Mouse (Mus musculus) MEL (cell line): ENCODE results near the gene Trpt1. TPM values are rescaled to one million over a fixed set of nuclear protein-coding genes. Genes with fewer than 3 reads are reported as not detected.
A peak's percentile ranks its signal among the peaks of the same experiment; 100 is the strongest.

Experiments
- DNase-seq: peaks from one replicate; pipeline ENCODE4 v3.0.0; 2011; ENCODE audit warnings: low read depth, low spot score
- H3K27ac ChIP-seq: 2 replicates; pipeline ENCODE4 v1.5.1; 2012; ENCODE audit warnings: low read depth, mild to moderate bottlenecking, control low read depth, low read length, moderate library complexity; ENCODE audit not compliant: control insufficient read depth
- H3K27me3 ChIP-seq, 2 experiments: fragments of 150-350 bp in 1 of 2; sonication (generic) in 1 of 2; 2 replicates each; pipeline ENCODE4 v1.6.1; 2012; ENCODE audit warnings: low read length in 2 of 2, mild to moderate bottlenecking in 2 of 2, improper control_type of control experiment in 1 of 2, moderate library complexity in 1 of 2; ENCODE audit not compliant: insufficient read depth in 2 of 2, control insufficient read depth in 1 of 2
- H3K36me3 ChIP-seq, 2 experiments: 2 replicates each; pipeline ENCODE4 v1.6.1; 2012 to 2014; ENCODE audit warnings: low read length in 2 of 2, improper control_type of control experiment in 1 of 2, inconsistent platforms in 1 of 2, mild to moderate bottlenecking in 1 of 2; ENCODE audit not compliant: insufficient read depth in 2 of 2, control insufficient read depth in 1 of 2
- H3K4me1 ChIP-seq, 2 experiments: fragments of 150-350 bp in 1 of 2; sonication (generic) in 1 of 2; 2 replicates each; pipeline ENCODE4 v1.6.1; 2012; ENCODE audit warnings: low read length in 2 of 2, improper control_type of control experiment in 1 of 2, mild to moderate bottlenecking in 1 of 2; ENCODE audit not compliant: insufficient read depth in 2 of 2, control insufficient read depth in 1 of 2
- H3K4me3 ChIP-seq, 2 experiments: fragments of 150-350 bp in 1 of 2; sonication (generic) in 1 of 2; 2 replicates each; pipeline ENCODE4 v1.5.1; 2012; ENCODE audit warnings: low read depth in 2 of 2, low read length in 2 of 2, mild to moderate bottlenecking in 2 of 2, moderate library complexity in 2 of 2, control low read depth in 1 of 2, improper control_type of control experiment in 1 of 2; ENCODE audit not compliant: control insufficient read depth in 1 of 2, insufficient read depth in 1 of 2
- H3K79me2 ChIP-seq: 2 replicates; pipeline ENCODE4 v1.6.1; 2012; ENCODE audit warnings: mild to moderate bottlenecking, low read length, moderate library complexity; ENCODE audit not compliant: control insufficient read depth, poor library complexity, insufficient read depth
- H3K9ac ChIP-seq: 2 replicates; pipeline ENCODE4 v1.6.1; 2012; ENCODE audit warnings: low read depth, mild to moderate bottlenecking, control low read depth, low read length, moderate library complexity; ENCODE audit not compliant: control insufficient read depth, poor library complexity, severe bottlenecking
- H3K9me3 ChIP-seq: fragments of 150-350 bp; sonication (generic); replicated peaks from 2 replicates; pipeline ENCODE4 v1.6.1; 2012; ENCODE audit warnings: mild to moderate bottlenecking, low read length, improper control_type of control experiment, moderate library complexity; ENCODE audit not compliant: insufficient read depth
- CHD1 ChIP-seq: IDR thresholded peaks from 2 replicates; pipeline ENCODE4 v1.6.1; 2012; ENCODE audit warnings: low read depth, mild to moderate bottlenecking, inconsistent platforms, low read length, improper control_type of control experiment
- CHD2 ChIP-seq: IDR thresholded peaks from 2 replicates; pipeline ENCODE4 v1.6.1; 2011; ENCODE audit warnings: low read length, improper control_type of control experiment
- E2F4 ChIP-seq: IDR thresholded peaks from 2 replicates; pipeline ENCODE4 v1.6.1; 2011; ENCODE audit warnings: low read depth, low read length, improper control_type of control experiment, borderline replicate concordance
- ELF1 ChIP-seq: IDR thresholded peaks from 2 replicates; pipeline ENCODE4 v1.6.1; 2014; ENCODE audit warnings: low read depth, mild to moderate bottlenecking, inconsistent platforms, low read length, improper control_type of control experiment, moderate library complexity
- ETS1 ChIP-seq: IDR thresholded peaks from 2 replicates; pipeline ENCODE4 v1.6.1; 2012; ENCODE audit warnings: low read depth, mild to moderate bottlenecking, inconsistent platforms, low read length, improper control_type of control experiment, moderate library complexity
- GATA1 ChIP-seq: IDR thresholded peaks from 2 replicates; pipeline ENCODE4 v1.6.1; 2011; ENCODE audit warnings: low read depth, low read length, improper control_type of control experiment
- JUND ChIP-seq: IDR thresholded peaks from 2 replicates; pipeline ENCODE4 v1.6.1; 2011; ENCODE audit warnings: low read depth, mild to moderate bottlenecking, improper control_type of control experiment, low read length
- KAT2A ChIP-seq: conservative IDR thresholded peaks from 2 replicates; pipeline ENCODE4 v1.6.1; 2012; ENCODE audit warnings: low read depth, low read length, improper control_type of control experiment, inconsistent platforms
- MAZ ChIP-seq: IDR thresholded peaks from 2 replicates; pipeline ENCODE4 v1.6.1; 2012; ENCODE audit warnings: low read depth, mild to moderate bottlenecking, inconsistent platforms, low read length, improper control_type of control experiment
- MXI1 ChIP-seq: IDR thresholded peaks from 2 replicates; pipeline ENCODE4 v1.6.1; 2011; ENCODE audit warnings: mild to moderate bottlenecking, low read depth, low read length, improper control_type of control experiment
- NELFE ChIP-seq: IDR thresholded peaks from 2 replicates; pipeline ENCODE4 v1.6.1; 2011; ENCODE audit warnings: low read depth, low read length, improper control_type of control experiment
- NRF1 ChIP-seq: IDR thresholded peaks from 2 replicates; pipeline ENCODE4 v1.6.1; 2014; ENCODE audit warnings: low read depth, mild to moderate bottlenecking, inconsistent platforms, low read length, improper control_type of control experiment, moderate library complexity; ENCODE audit not compliant: poor library complexity, insufficient read depth, severe bottlenecking
- RAD21 ChIP-seq: IDR thresholded peaks from 2 replicates; pipeline ENCODE4 v1.6.1; 2011; ENCODE audit warnings: mild to moderate bottlenecking, low read depth, low read length, improper control_type of control experiment
- TCF12 ChIP-seq: IDR thresholded peaks from 2 replicates; pipeline ENCODE4 v1.6.1; 2014; ENCODE audit warnings: low read depth, mild to moderate bottlenecking, inconsistent platforms, low read length, improper control_type of control experiment, moderate library complexity
- USF2 ChIP-seq, 2 experiments: IDR thresholded peaks; 2 replicates each; pipeline ENCODE4 v1.6.1; 2011 to 2012; ENCODE audit warnings: improper control_type of control experiment in 2 of 2, low read length in 2 of 2, borderline replicate concordance in 1 of 2, inconsistent platforms in 1 of 2, low read depth in 1 of 2, mild to moderate bottlenecking in 1 of 2; ENCODE audit not compliant: insufficient read depth in 1 of 2
- ZC3H11A ChIP-seq: IDR thresholded peaks from 2 replicates; pipeline ENCODE4 v1.6.1; 2012; ENCODE audit warnings: low read depth, mild to moderate bottlenecking, inconsistent platforms, low read length, improper control_type of control experiment
- ZKSCAN1 ChIP-seq: IDR thresholded peaks from 2 replicates; pipeline ENCODE4 v1.6.1; 2012; ENCODE audit warnings: low read depth, mild to moderate bottlenecking, inconsistent platforms, low read length, improper control_type of control experiment, moderate library complexity
- polyA plus RNA-seq, 2 experiments: library from polyadenylated mRNA; stranded (reverse) in 1 of 2; unstranded in 1 of 2; fragments of >175 nt in 1 of 2; fragments of >200 nt in 1 of 2; gene quantifications; 2 replicates each; pipeline versions ENCODE4 v1.2.1 to v1.2.4; 2012; ENCODE audit warnings: low replicate concordance in 2 of 2, low read depth in 1 of 2; ENCODE audit not compliant: insufficient read length in 2 of 2, insufficient read depth in 1 of 2, missing spikeins in 1 of 2
- total RNA-seq: library from RNA; depleted of rRNA; stranded (reverse); fragments of 300-350 nt; gene quantifications from 2 replicates; pipeline ENCODE4 v1.2.3, GENCODE M21; 2012

The Trpt1 gene
- total and polyA plus RNA-seq, 3 experiments: 1.8 to 2.3 TPM; not detected in 1

- TF ChIP-seq CHD1 (0 out of 2 replicates have a peak, but pooled peaks have one; percentile 61), KAT2A (no peak)
- Histone ChIP-seq H3K27me3 (no peaks in the 10 kb centered on the region), H3K4me3 (peak overlapping the region; percentile 58 to 61; a peak in 3 of 4 replicates), H3K27ac (peak overlapping the region; percentile 91), H3K9ac (peak overlapping the region; percentile 85), H3K36me3 (peaks cover 5 to 23% of the 10 kb centered on the region in 2 experiments), H3K4me1 (peaks cover 0 to 20% of the 10 kb centered on the region in 2 experiments; a peak in 3 of 4 replicates), H3K79me2 (peaks cover 37% of the 10 kb centered on the region), H3K9me3 (no peaks in the 10 kb centered on the region)
- no peak for DNase-seq
Measured at GRCm38 (mm10) chr19:7041171-7041570, 45.2 kb downstream of the Trpt1 start.

- TF ChIP-seq E2F4: no peak
- TF ChIP-seq GATA1: no peak
- no peak for TF ChIP-seq ZKSCAN1
- TF ChIP-seq ZC3H11A: no peak
- Histone ChIP-seq H3K4me3 (no peak overlapping the region), H3K36me3 (peaks cover 0 to 3% of the 10 kb centered on the region in 2 experiments; a peak in 2 of 4 replicates), H3K4me1 (peaks cover 0 to 4% of the 10 kb centered on the region in 2 experiments; a peak in 2 of 4 replicates), H3K9ac (no peak overlapping the region), H3K79me2 (peaks cover 7% of the 10 kb centered on the region), H3K27me3 (no peaks in the 10 kb centered on the region), H3K27ac (no peak overlapping the region), H3K9me3 (no peaks in the 10 kb centered on the region)
- no peak for DNase-seq
Measured at GRCm38 (mm10) chr19:7044279-7044678, 48.3 kb downstream of the Trpt1 start.

GRCm38 (mm10) chr19:7044706-7045105 is 48.8 kb downstream of the Trpt1 start:
- H3K9ac ChIP-seq: no peak overlapping the region
- no peak for DNase-seq
- TF ChIP-seq TCF12 (no peak), NRF1 (no peak), CHD2 (no peak), ZKSCAN1 (no peak), RAD21 (no peak), ZC3H11A (no peak), NELFE (no peak), MXI1 (no peak), GATA1 (no peak), MAZ (no peak), CHD1 (no peak), ETS1 (no peak), ELF1 (no peak), USF2 (IDR thresholded peaks at IDR 0.05; ENCODE audit: borderline replicate concordance in 1 of 2, insufficient read depth in 1 of 2, low read depth in 1 of 2, low read length in 2 of 2) (no peak), JUND (no peak)
- TF ChIP-seq, all 39 proteins: peak for 0
- no peak overlapping the region for H3K27ac ChIP-seq
- no peaks in the 10 kb centered on the region for H3K27me3 ChIP-seq
- no peak overlapping the region for H3K4me3 ChIP-seq
- H3K36me3 ChIP-seq: peaks cover 0 to 3% of the 10 kb centered on the region in 2 experiments; a peak in 2 of 4 replicates
- no peaks in the 10 kb centered on the region for H3K9me3 ChIP-seq
- peaks cover 3% of the 10 kb centered on the region; the same call in 1 of the 2 replicates for H3K79me2 ChIP-seq
- H3K4me1 ChIP-seq: peaks cover 0 to 4% of the 10 kb centered on the region in 2 experiments; a peak in 2 of 4 replicates
